Mouse (Mus musculus): ENCODE results near the gene Pxn.

Gene Pxn

DNA sequence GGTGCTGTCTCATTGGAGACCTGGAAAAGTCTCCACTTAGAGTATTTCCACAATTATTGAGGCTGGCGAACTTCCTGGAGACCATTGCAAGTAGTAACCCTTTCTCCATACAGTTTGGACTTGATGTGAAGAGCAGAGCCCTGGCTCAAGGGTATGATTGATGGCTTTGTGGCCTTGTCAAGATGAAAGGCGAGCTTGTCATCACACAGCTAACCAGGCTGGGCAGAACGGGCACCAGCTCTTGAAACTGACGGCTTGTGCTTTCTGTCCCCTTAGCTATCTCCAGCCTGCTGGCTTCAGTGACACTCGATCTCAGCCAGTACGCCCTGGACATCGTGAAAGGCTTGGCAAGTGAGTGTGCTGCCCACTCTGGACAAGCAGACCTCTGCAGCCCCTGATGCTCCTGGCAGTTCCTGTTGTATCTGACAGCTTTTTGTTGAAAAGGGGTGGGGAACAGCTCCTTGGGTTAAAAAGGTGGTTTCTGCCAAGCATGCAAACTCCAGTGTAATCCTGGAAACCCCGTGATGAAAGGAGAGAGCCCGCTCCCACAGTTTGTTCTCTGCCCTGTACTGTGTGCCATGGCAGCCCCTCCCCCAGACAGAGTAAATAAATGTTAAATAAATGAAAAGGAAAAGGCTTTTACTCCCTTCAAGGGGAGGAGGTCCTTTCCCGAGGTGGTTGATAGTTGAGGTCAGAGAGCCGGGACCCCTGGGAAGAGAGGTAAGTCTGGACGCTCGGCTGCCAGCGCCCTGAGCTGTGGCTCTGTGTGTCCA, 73.9 kb downstream of the Pxn start:
- DNase-seq (ENCODE audit: low spot score) = no peak

DNA sequence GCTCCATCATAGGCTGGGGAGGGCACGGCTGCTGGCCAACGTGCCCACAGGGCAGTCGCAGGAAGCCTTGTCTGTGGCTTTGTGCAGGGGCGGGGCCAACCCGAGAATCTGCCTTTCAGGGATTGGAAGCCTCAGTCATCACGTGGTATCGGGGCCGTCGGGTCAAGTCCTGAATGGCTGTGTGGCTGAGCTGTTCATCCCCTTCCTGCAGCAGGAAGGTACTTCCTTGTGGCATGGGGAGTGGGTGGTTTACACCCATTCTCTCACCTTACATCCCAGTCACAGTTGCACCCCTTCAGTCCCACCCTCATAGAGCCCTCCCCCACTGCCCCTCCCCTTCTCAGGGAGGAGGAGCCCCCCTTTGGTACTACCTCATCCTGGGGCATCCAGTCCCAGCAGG, 75.2 kb downstream of the Pxn start:
- no peak for DNase-seq (ENCODE audit: low spot score)

DNA sequence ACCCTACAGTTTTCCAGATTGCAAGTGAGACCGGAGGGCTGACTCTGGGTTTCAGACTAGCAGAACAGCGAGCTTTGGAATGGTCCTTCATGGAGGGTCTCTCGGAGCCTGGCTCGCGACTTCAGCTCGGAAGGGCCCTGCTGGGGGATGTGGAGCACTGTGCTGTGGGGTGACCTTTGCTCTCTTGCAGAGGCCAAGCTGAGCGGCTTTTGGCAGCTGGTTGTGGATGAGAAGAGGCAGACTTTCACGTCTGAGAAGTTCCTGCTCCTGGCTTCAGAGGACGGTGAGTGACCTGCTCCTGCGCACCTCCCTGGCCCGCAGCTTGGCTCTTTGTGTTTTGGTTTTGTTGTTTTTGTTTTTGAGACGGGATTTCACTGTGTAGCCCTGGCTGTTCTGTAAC, 79.1 kb downstream of the Pxn start:
- no peak for DNase-seq (ENCODE audit: low spot score)

DNA sequence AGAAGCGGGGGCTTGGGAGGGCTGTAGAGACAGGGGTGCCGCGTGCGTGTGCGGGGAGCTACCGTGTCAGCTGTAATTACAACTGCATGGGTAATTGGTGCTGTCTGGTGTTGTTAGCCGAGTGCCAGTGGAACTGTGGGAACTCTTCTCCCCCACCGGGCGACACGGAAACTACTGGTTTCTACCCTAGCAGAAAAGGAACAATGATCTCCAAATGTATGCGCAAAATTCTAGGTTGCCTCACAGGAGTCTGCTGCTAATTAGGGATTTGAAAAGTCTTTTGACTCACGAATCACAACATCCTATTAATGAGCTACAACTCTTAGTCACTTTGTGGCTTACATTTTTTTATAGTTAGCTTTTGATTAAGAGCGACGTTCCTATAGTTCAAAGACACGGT, 79.7 kb downstream of the Pxn start:
- no peak for DNase-seq (ENCODE audit: low spot score)

DNA sequence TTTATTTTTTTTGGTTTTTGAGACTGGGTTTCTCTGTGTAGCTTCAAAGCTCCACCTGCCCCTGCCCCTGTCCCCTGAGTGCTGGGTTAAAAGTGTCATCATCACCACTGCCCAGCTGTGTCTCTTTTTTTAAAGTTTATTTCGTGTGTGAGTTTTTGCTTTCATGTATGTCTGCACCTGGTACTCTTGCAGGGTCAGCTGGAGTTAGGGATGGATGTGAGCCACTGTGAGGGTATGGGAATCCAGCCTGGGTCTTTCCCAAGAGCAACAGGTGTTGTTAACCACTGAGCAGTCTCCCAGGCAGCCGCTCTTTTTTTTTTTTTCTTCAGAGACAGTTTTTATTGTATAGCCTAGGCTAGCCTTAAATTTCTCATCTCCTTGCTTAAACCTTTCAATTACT, 80.3 kb downstream of the Pxn start:
- DNase-seq (ENCODE audit: low spot score) = no peak

DNA sequence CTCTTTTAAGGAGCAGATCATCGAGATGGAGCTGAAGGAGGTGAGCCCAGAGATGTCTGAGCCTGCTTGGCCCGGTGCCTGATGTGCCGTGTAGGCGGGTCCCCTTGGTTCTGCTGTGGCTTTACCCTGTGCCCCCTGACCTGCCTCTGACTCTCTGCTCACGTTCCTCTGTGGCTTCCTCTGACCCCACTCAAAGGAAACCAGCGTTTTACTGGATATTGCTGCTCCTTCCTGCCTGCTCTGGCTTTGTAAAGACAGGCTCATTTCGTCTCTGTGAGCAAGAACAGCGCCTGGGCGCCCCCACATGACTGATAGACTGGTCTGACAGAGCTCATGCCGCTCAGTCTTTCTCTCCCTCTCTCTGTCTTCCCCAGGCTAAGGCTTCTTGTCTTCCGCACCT, 84.6 kb downstream of the Pxn start:
- no peak for DNase-seq (ENCODE audit: low spot score)

DNA sequence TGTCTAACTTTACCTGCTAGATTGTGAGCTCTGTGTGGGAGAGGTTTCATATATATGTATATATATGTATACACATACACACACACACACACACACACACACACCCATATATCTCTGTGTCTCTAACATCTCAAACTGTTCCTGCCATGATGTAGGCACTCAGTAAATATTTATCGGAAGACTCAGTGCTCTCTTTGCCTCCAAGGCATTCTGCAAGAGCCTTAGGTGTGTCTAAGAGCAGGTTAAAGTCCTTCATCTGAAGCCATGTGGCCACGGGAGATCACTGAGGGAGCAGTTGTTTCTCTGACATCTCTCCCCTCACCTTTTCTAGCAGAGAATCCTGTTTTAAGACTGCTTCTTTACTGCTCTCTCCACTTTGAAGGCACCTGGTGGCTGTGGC, 85.0 kb downstream of the Pxn start:
- DNase-seq (ENCODE audit: low spot score) = no peak

DNA sequence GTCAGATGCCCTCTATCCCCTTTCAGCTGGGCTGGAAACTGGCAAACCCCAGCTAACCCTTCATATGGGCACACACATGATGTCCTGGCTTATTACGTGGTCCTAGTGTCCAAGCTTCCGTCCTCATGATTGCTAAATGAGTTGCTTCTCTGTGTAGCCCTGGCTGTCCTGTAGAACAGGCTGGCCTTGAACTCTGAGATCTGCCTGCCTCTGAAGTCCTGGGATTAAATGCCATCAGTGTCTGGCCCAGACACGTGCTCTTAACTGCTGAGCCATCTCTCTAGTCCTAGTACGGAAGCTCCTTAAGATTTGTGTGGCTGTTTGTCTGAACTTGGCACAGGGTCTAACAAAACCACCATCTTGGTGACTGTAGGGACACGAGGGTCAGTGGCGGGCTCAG, 97.1 kb downstream of the Pxn start:
- DNase-seq (ENCODE audit: low spot score) = no peak
